Comparison of ENCODE assay signal across 26 mouse cellular contexts in genomic region chr12:44940325-44940724, GRCm38 (mm10).
A peak's percentile ranks its signal among the peaks of the same experiment; 100 is the strongest.
DNase-seq lines count a peak whose midpoint lies in the region; ATAC-seq and TF ChIP-seq lines count a peak whose summit lies in the region.
"Had no signal": no experiment of that assay in that cellular context is flagged by ENCODE, and none has a peak within 500 bp of the region (broad histone marks: within the 10 kb centered on the region; RNA-seq: fewer than 3 reads in every experiment).

No protein-coding gene starts in this region.

- peak overlapping the region; percentile 59 for H3K27ac ChIP-seq in gastrocnemius, adult 2 months
- peak overlapping the region; percentile 7 for H3K27ac ChIP-seq in brown adipose tissue, adult 24 weeks (replicated peaks; ENCODE audit: low read depth, low read length)
- no peak overlapping the region for H3K27ac ChIP-seq in hindbrain, postnatal 0 days
- no peak overlapping the region for H3K27ac ChIP-seq in hindbrain, embryonic 14.5 days
- H3K27ac ChIP-seq: embryonic facial prominence, embryonic 12.5 days; embryonic facial prominence, embryonic 15.5 days; hindbrain, embryonic 12.5 days had no signal

- DNase-seq in gastrocnemius, adult 2 months: no peak
- no peak for DNase-seq in gastrocnemius, postnatal 14 days
- no peak for DNase-seq in hindbrain, postnatal 0 days (ENCODE audit: low spot score)
- no peak for DNase-seq in hindbrain, embryonic 14.5 days (ENCODE audit: low spot score)
- DNase-seq: adrenal gland, postnatal 10 days; adrenal gland, postnatal 36 days; B cell, adult 2 months; cerebellum, adult 11-12 months; cerebellum, adult 8-10 months; cerebellum, postnatal 10 days; cerebellum, postnatal 36 days; forebrain, postnatal 0 days; gastrocnemius, postnatal 36 days had no signal

- H3K4me1 ChIP-seq in brown adipose tissue, adult 24 weeks (ENCODE audit: control insufficient read depth, insufficient read depth, insufficient read length, low read length): peaks cover 11% of the 10 kb centered on the region; the same call in 1 of the 2 replicates
- H3K4me1 ChIP-seq in hindbrain, postnatal 0 days (ENCODE audit: insufficient read depth, low read length): no peaks in the 10 kb centered on the region
- no peaks in the 10 kb centered on the region for H3K4me1 ChIP-seq in hindbrain, embryonic 14.5 days (replicated peaks; ENCODE audit: control insufficient read depth, insufficient read depth, low read length)
- H3K4me1 ChIP-seq: embryonic facial prominence, embryonic 12.5 days; embryonic facial prominence, embryonic 15.5 days; hindbrain, embryonic 12.5 days had no signal

- H3K9me3 ChIP-seq in hindbrain, postnatal 0 days (ENCODE audit: low read length): no peaks in the 10 kb centered on the region
- H3K9me3 ChIP-seq in hindbrain, embryonic 14.5 days (ENCODE audit: control insufficient read depth, low read length): no peaks in the 10 kb centered on the region
- H3K9me3 ChIP-seq: embryonic facial prominence, embryonic 12.5 days; embryonic facial prominence, embryonic 15.5 days; hindbrain, embryonic 12.5 days had no signal

- intact Hi-C loops in gastrocnemius, adult 2 months (cut with DNase I): no loop called here
- intact Hi-C loops in gastrocnemius, postnatal 14 days (cut with DNase I; ENCODE audit: low total_unique reads): no loop called here

- no peak overlapping the region for H3K4me2 ChIP-seq in hindbrain, postnatal 0 days (ENCODE audit: low read depth, low read length)
- H3K4me2 ChIP-seq in hindbrain, embryonic 14.5 days (replicated peaks): no peak overlapping the region
- H3K4me2 ChIP-seq: embryonic facial prominence, embryonic 12.5 days; embryonic facial prominence, embryonic 15.5 days; heart, embryonic 11.5 days; hindbrain, embryonic 12.5 days had no signal

- H3K36me3 ChIP-seq in hindbrain, postnatal 0 days (ENCODE audit: insufficient read depth, low read length): no peaks in the 10 kb centered on the region
- no peaks in the 10 kb centered on the region for H3K36me3 ChIP-seq in hindbrain, embryonic 14.5 days (replicated peaks; ENCODE audit: control insufficient read depth, insufficient read depth)
- H3K36me3 ChIP-seq: embryonic facial prominence, embryonic 12.5 days; embryonic facial prominence, embryonic 15.5 days; G1E; hindbrain, embryonic 12.5 days had no signal

- H3K27me3 ChIP-seq in hindbrain, postnatal 0 days (ENCODE audit: insufficient read depth, low read length): no peaks in the 10 kb centered on the region
- H3K27me3 ChIP-seq in hindbrain, embryonic 14.5 days (ENCODE audit: control insufficient read depth, insufficient read depth, low read length): no peaks in the 10 kb centered on the region
- H3K27me3 ChIP-seq: CH12.LX; embryonic facial prominence, embryonic 12.5 days; embryonic facial prominence, embryonic 15.5 days; hindbrain, embryonic 12.5 days; Patski had no signal

- no peak overlapping the region for H3K9ac ChIP-seq in hindbrain, postnatal 0 days (replicated peaks; ENCODE audit: low read length)
- no peak overlapping the region for H3K9ac ChIP-seq in hindbrain, embryonic 14.5 days
- H3K9ac ChIP-seq: embryonic facial prominence, embryonic 12.5 days; embryonic facial prominence, embryonic 15.5 days; forebrain, postnatal 0 days; hindbrain, embryonic 12.5 days had no signal

- peak overlapping the region; percentile 5; the same call in 1 of the 2 replicates for H3K4me3 ChIP-seq in gastrocnemius, adult 2 months
- no peak overlapping the region for H3K4me3 ChIP-seq in brown adipose tissue, adult 24 weeks (ENCODE audit: insufficient read depth, low read depth, low read length)
- H3K4me3 ChIP-seq in hindbrain, postnatal 0 days (ENCODE audit: low read length): no peak overlapping the region
- H3K4me3 ChIP-seq in hindbrain, embryonic 14.5 days (replicated peaks; ENCODE audit: low read length): no peak overlapping the region
- H3K4me3 ChIP-seq: embryonic facial prominence, embryonic 12.5 days; embryonic facial prominence, embryonic 15.5 days; hindbrain, embryonic 12.5 days had no signal

- peak; percentile 74 for ATAC-seq in megakaryocyte, adult 5-6 weeks (ENCODE audit: poor library complexity, severe bottlenecking)
- ATAC-seq in hindbrain, postnatal 0 days: no peak
- no peak for ATAC-seq in hindbrain, embryonic 14.5 days (ENCODE audit: low FRiP score)
- ATAC-seq: forebrain, embryonic 14.5 days; forebrain, postnatal 0 days; hindbrain, embryonic 16.5 days; inflammation-experienced regulatory T-cells, adult 6 months; intestine, embryonic 16.5 days; Patski had no signal

- TF ChIP-seq CTCF in gastrocnemius, adult 2 months (IDR thresholded peaks at IDR 0.05): no peak
- no peak for TF ChIP-seq CTCF in hindbrain, postnatal 0 days (IDR thresholded peaks at IDR 0.05; ENCODE audit: low read depth)

- 91% methylated on average over 4 of the region's 4 CpGs for WGBS in hindbrain, postnatal 0 days
- WGBS in hindbrain, embryonic 14.5 days: 91% methylated on average over 4 of the region's 4 CpGs

Comparison
In these comparisons a context has a peak if more than half of its experiments do, and no peak if none do; other contexts are left out.
1. H3K27ac ChIP-seq: peak in gastrocnemius, adult 2 months (single experiment) and brown adipose tissue, adult 24 weeks (single experiment); none in hindbrain, postnatal 0 days (single experiment) and hindbrain, embryonic 14.5 days (single experiment).